ENCODE assay signal across 16 mouse cellular contexts in genomic region chr11:87758161-87758911, GRCm38 (mm10). TPM values are rescaled to one million over a fixed set of nuclear protein-coding genes. Genes with fewer than 3 reads are reported as not detected.
A peak's percentile ranks its signal among the peaks of the same experiment; 100 is the strongest.
DNase-seq lines count a peak whose midpoint lies in the region; ATAC-seq and TF ChIP-seq lines count a peak whose summit lies in the region.
"Had no signal": no experiment of that assay in that cellular context is flagged by ENCODE, and none has a peak within 500 bp of the region (broad histone marks: within the 10 kb centered on the region; RNA-seq: fewer than 3 reads in every experiment).

No protein-coding gene starts in this region.

- peaks cover 32% of the 10 kb centered on the region for H3K27me3 ChIP-seq in erythroblast, embryonic 14.5 days (ENCODE audit: control insufficient read depth)
- peaks cover 31% of the 10 kb centered on the region for H3K27me3 ChIP-seq in liver, embryonic 16.5 days (ENCODE audit: control insufficient read depth, insufficient read depth, low read depth, low read length)
- H3K27me3 ChIP-seq in cerebellum, adult 2 months (ENCODE audit: control insufficient read depth, insufficient read depth, low read length), result no peaks in the 10 kb centered on the region

- peak overlapping the region; percentile 70 for H3K4me3 ChIP-seq in erythroblast, embryonic 14.5 days (replicated peaks)
- H3K4me3 ChIP-seq in liver, embryonic 16.5 days (ENCODE audit: low read depth, low read length), result peak overlapping the region; percentile 33
- no peak overlapping the region for H3K4me3 ChIP-seq in cerebellum, adult 2 months (replicated peaks; ENCODE audit: insufficient read depth, low read depth, low read length)
- H3K4me3 ChIP-seq: embryonic facial prominence, embryonic 10.5 days; limb, embryonic 10.5 days had no signal

- H3K27ac ChIP-seq in liver, embryonic 16.5 days (ENCODE audit: low read length), result peak overlapping the region; percentile 79
- no peak overlapping the region for H3K27ac ChIP-seq in cerebellum, adult 2 months (ENCODE audit: insufficient read depth, low read length)
- H3K27ac ChIP-seq: embryonic facial prominence, embryonic 10.5 days; heart, embryonic 10.5 days; limb, embryonic 10.5 days had no signal

- H3K4me1 ChIP-seq in erythroblast, embryonic 14.5 days (ENCODE audit: control insufficient read depth), result peaks cover 60% of the 10 kb centered on the region
- peaks cover 30% of the 10 kb centered on the region for H3K4me1 ChIP-seq in liver, embryonic 16.5 days (ENCODE audit: control insufficient read depth, low read depth, low read length)
- no peaks in the 10 kb centered on the region; the same call in 1 of the 2 replicates for H3K4me1 ChIP-seq in cerebellum, adult 2 months (ENCODE audit: control insufficient read depth, insufficient read depth, low read length)

- peak overlapping the region; percentile 80 for H3K4me2 ChIP-seq in liver, embryonic 16.5 days (ENCODE audit: low read depth, low read length)

- peaks cover 30% of the 10 kb centered on the region for H3K36me3 ChIP-seq in erythroblast, embryonic 14.5 days (ENCODE audit: control insufficient read depth)
- H3K36me3 ChIP-seq in liver, embryonic 16.5 days (ENCODE audit: control insufficient read depth, insufficient read depth), result peaks cover 13% of the 10 kb centered on the region
- H3K36me3 ChIP-seq: embryonic facial prominence, embryonic 10.5 days; heart, embryonic 10.5 days; limb, embryonic 10.5 days had no signal

- H3K9ac ChIP-seq in liver, embryonic 16.5 days (ENCODE audit: low read depth, low read length), result 0 out of 2 replicates have a peak overlapping the region, but pooled peaks have one; percentile 28

- no peak for TF ChIP-seq CTCF in cerebellum, adult 2 months (IDR thresholded peaks at IDR 0.05; ENCODE audit: borderline replicate concordance, insufficient read depth, low read depth, low read length)

- H3K9me3 ChIP-seq in erythroblast, embryonic 14.5 days (ENCODE audit: control insufficient read depth, low read length), result peaks cover under 1% of the 10 kb centered on the region
- H3K9me3 ChIP-seq in liver, embryonic 16.5 days (replicated peaks; ENCODE audit: control insufficient read depth, low read length), result no peaks in the 10 kb centered on the region
- H3K9me3 ChIP-seq: embryonic facial prominence, embryonic 10.5 days; heart, embryonic 10.5 days; limb, embryonic 10.5 days had no signal

- no peak for TF ChIP-seq POLR2A in cerebellum, adult 2 months (IDR thresholded peaks at IDR 0.05; ENCODE audit: borderline replicate concordance, insufficient read depth, low read length)

- no peak for ATAC-seq in erythroblast, adult 5-6 weeks (replicated peaks; ENCODE audit: low FRiP score, poor library complexity, severe bottlenecking)
- no peak for ATAC-seq in liver, embryonic 16.5 days (ENCODE audit: low read depth)

- peak; percentile 56 for DNase-seq in T-cell, adult 2 months (ENCODE audit: low spot score)
- DNase-seq in thymus, postnatal 10 days (ENCODE audit: low spot score in 2 of 2), result peak; percentile 34 to 54
- DNase-seq in layer of hippocampus, postnatal 25 days (ENCODE audit: extremely low spot score in 1 of 2, low spot score in 1 of 2), result no peak
- no peak for DNase-seq in cerebellum, adult 2 months
- DNase-seq in cerebellum, adult 11-12 months, result no peak
- DNase-seq: adrenal gland, postnatal 25 days; cerebellum, adult 9-10 months; kidney, adult 2 months; lung, postnatal 14 days had no signal

- 26% methylated on average over 7 of the region's 7 CpGs for WGBS in liver, embryonic 16.5 days (ENCODE audit: insufficient replicate concordance)
- 87% methylated on average over 7 of the region's 7 CpGs for WGBS in cerebellum, adult 2 months

RNA-seq across cellular contexts. Expression of gene Tspoap1, which starts 2.0 kb away (rescaled TPM):
- 0.47 and 0.71 TPM in 2 replicates for polyA plus RNA-seq in erythroblast, embryonic 14.5 days (2012)
- total RNA-seq in erythroblast, adult 5-6 weeks (2015; ENCODE audit: low replicate concordance), result 4.2 and 5.4 TPM in 2 replicates
- total RNA-seq in erythroblast, adult 5-6 weeks (2017; ENCODE audit: low replicate concordance), result 5.4 and 16.6 TPM in 2 replicates
- 1.7 and 2.7 TPM in 2 replicates for polyA plus RNA-seq in liver, embryonic 16.5 days (2015; fragmentation: Nextera tagmentation; extraction: Ambion mirVana)
- total RNA-seq in layer of hippocampus, postnatal 25 days (2021), result 100 to 1,000 TPM; 128 to 163 TPM
- 198 TPM in 2 replicates for polyA plus RNA-seq in cerebellum, adult 2 months (2012; rRNA removed)

RNA-seq across cellular contexts. Expression of gene Supt4a, which starts 21.0 kb away (rescaled TPM):
- polyA plus RNA-seq in erythroblast, embryonic 14.5 days (2012), result 4.3 and 5.5 TPM in 2 replicates
- total RNA-seq in erythroblast, adult 5-6 weeks (2015; ENCODE audit: low replicate concordance), result 133 and 166 TPM in 2 replicates
- total RNA-seq in erythroblast, adult 5-6 weeks (2017; ENCODE audit: low replicate concordance), result 103 and 121 TPM in 2 replicates
- polyA plus RNA-seq in liver, embryonic 16.5 days (2015; fragmentation: Nextera tagmentation; extraction: Ambion mirVana), result 180 and 196 TPM in 2 replicates
- 10 to 100 TPM; 65.7 to 81.0 TPM for total RNA-seq in layer of hippocampus, postnatal 25 days (2021)
- polyA plus RNA-seq in cerebellum, adult 2 months (2012; rRNA removed), result 155 and 158 TPM in 2 replicates

RNA-seq across cellular contexts. Expression of gene Mpo, which starts 35.0 kb away (rescaled TPM):
- 3.6 and 4.5 TPM in 2 replicates for polyA plus RNA-seq in erythroblast, embryonic 14.5 days (2012)
- 1,764 and 1,778 TPM in 2 replicates for total RNA-seq in erythroblast, adult 5-6 weeks (2015; ENCODE audit: low replicate concordance)
- 605 and 1,001 TPM in 2 replicates for total RNA-seq in erythroblast, adult 5-6 weeks (2017; ENCODE audit: low replicate concordance)
- polyA plus RNA-seq in liver, embryonic 16.5 days (2015; fragmentation: Nextera tagmentation; extraction: Ambion mirVana), result 420 and 425 TPM in 2 replicates
- total RNA-seq in layer of hippocampus, postnatal 25 days (2021), result under 1 TPM; 0.14 to 0.17 TPM
- polyA plus RNA-seq in cerebellum, adult 2 months (2012; rRNA removed), result 0.08 and 0.11 TPM in 2 replicates
- total RNA-seq: adrenal gland, postnatal 25 days; monocyte, adult 5-6 weeks had no signal

Comparison
In these comparisons a context has a peak if more than half of its experiments do, and no peak if none do; other contexts are left out.
1. DNase-seq: peak in T-cell, adult 2 months (single experiment) and thymus, postnatal 10 days (2 of 2); none in layer of hippocampus, postnatal 25 days (0 of 2), cerebellum, adult 2 months (0 of 2) and cerebellum, adult 11-12 months (single experiment).
2. RNA of gene Tspoap1, which starts 2.0 kb away (polyA plus RNA-seq): 198 TPM in cerebellum, adult 2 months; 1.7 to 2.7 TPM in liver, embryonic 16.5 days and 0.47 to 0.71 TPM in erythroblast, embryonic 14.5 days; every median in the first group is over 10 times any median in the second.
3. RNA of gene Supt4a, which starts 21.0 kb away (polyA plus RNA-seq): 180 to 196 TPM in liver, embryonic 16.5 days and 155 to 158 TPM in cerebellum, adult 2 months; 4.3 to 5.5 TPM in erythroblast, embryonic 14.5 days; every median in the first group is over 10 times any median in the second.
4. RNA of gene Mpo, which starts 35.0 kb away (polyA plus RNA-seq): 420 to 425 TPM in liver, embryonic 16.5 days; 3.6 to 4.5 TPM in erythroblast, embryonic 14.5 days and 0.08 to 0.11 TPM in cerebellum, adult 2 months; every median in the first group is over 10 times any median in the second.